Mouse (Mus musculus) kidney, postnatal 4 days (tissue): ENCODE results near the gene Csgalnact2.
A peak's percentile ranks its signal among the peaks of the same experiment; 100 is the strongest.

Experiments used
- DNase-seq, 2 experiments: peaks; one replicate each; pipeline ENCODE4 v3.0.0; 2021; ENCODE audit warnings: mixed read lengths in 2 of 2

Gene Csgalnact2

GRCm38 (mm10) chr6:118071416-118071815, 67.5 kb downstream of the Csgalnact2 start:
- no peak for DNase-seq

DNA sequence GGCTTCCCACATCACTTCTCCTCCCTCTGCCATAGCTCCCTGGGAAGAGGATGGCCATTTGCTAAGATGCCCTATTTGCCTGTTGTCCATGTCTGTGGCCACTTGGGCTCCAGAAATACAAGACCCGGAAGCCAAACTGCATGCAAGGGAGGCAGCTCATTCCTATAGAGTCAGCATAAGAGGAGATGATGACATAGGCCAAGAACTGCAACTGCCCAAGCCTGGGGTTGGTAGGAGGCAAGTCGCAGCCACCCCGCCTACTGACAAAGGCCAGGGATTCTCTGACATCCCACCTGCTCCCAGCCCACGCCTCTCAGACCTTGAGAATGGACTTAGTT, 68.0 kb downstream of the Csgalnact2 start:
- DNase-seq, result no peak

GRCm38 (mm10) chr6:118070321-118071012, 68.5 kb downstream of the Csgalnact2 start:
- peak in 1 of 2 experiments; percentile 29 for DNase-seq

- DNase-seq, result no peak
Observed at GRCm38 (mm10) chr6:118067720-118068119, 71.2 kb downstream of the Csgalnact2 start.

DNA sequence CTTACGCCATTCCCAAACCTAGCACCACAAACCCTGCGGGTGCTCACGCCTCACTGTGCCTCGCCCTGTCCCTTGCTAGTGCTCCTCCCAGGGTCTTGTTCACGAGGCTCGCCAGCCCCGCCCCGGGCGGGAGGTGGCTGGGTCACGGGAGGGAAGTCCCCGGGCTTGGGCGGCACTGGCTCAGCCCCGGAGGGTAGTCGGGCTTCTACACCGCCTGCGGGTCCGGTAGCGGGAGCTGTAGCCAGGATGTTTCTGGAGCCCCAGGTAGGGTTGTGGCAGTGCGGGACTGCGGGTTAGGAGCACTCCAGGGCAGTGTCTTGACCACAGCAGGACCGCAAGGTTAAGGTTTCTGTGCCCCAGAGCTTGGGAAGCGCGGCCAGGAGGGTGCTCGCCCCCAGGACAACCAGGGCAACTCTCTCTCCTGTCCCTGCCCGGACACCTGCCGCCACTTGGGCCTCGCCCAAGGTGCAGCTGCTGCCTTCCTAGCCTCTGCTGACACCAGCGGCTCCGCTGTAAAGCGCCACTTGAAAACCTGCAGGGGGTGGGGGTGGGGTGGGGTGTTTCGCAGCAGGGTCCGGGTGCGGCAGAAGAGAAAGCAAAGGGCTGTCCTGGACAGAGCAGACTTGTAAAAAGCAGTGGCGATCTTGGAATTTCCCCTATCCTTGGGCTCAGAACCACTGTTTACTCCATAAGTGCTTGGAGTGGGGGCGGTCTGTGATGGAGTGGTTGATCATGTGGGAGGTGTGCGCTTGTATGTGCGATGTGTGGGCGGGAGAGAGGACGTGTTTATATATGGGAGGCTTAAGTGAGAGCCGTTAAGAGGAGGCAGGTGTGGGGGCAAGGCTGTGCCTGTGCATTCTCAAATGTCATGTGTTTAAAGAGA, 72.5 kb downstream of the Csgalnact2 start:
- peak; percentile 48 to 58 for DNase-seq

- DNase-seq, result no peak
Observed at GRCm38 (mm10) chr6:118065837-118066198, 73.1 kb downstream of the Csgalnact2 start.

DNA sequence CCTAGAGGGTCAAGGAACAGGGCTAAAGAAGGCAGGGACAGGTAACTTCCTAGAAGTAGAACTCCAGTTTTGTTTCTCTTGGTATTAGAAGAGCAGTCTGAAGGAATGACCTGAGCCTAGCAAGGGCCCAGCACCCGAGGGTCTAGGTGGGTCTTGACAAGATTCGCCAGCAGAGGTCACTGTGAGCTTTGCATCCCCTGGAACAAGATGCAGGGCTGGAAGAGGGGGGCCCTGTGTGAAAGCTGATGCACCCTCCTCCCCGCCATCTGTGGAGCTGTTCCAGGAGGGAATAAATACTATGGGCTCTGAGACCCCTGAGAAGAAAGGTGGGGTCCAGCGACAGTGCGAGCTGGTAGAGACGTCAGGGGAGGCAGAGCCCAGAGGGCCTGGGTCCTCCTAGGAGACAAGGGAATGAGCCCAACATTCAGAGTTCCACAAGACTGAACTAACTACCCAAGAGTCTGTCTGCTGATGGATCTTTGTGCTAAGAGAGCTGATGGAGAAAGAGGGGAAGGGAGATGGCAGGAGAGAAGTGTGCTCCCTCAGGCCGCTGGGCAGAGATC, 73.9 kb downstream of the Csgalnact2 start:
- DNase-seq, result peak; percentile 84 to 86

- no peak for DNase-seq
Observed at GRCm38 (mm10) chr6:118063266-118063665, 75.7 kb downstream of the Csgalnact2 start.

DNA sequence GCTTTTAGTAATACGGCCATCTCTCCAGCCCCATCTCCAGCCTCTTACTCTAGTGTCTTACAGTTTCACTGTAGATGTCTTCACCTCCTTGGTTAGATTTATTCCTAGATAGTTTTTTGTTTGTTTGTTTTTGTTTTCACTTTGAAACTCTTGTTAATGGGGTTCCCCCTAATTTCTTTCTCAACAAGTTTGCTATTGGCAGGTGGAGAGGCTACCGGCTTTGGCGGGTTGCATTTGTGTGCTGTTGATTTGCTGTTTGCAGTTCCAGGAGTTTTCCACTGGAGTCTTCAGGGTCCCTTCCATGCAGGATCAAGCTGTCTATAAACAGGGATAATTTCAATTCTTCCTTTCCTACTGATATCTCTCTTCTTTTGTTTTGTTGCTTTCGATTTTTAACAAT, 77.7 kb downstream of the Csgalnact2 start:
- DNase-seq, result no peak
